Mouse (Mus musculus): ENCODE data around the gene Tiam1. TPM values are rescaled to one million over a fixed set of nuclear protein-coding genes. Genes with fewer than 3 reads are reported as not detected.

Tiam1 gene
- polyA plus RNA-seq, 1 experiment from 2014 or later: 18.8 TPM

- no peaks in the 10 kb centered on the region for H3K4me1 ChIP-seq (replicated peaks; ENCODE audit: control insufficient read depth, insufficient read depth)
- no peak overlapping the region for H3K4me2 ChIP-seq (replicated peaks; ENCODE audit: low read depth)
- DNase-seq (ENCODE audit: low spot score): no peak
- WGBS: 83% methylated on average over 21 of the region's 21 CpGs
- H3K27me3 ChIP-seq (ENCODE audit: control insufficient read depth, insufficient read depth, low read length): no peaks in the 10 kb centered on the region
- H3K27ac ChIP-seq (replicated peaks): no peak overlapping the region
- TF ChIP-seq CTCF (IDR thresholded peaks at IDR 0.05; ENCODE audit: low read depth): no peak
- no peak for TF ChIP-seq EP300 (optimal IDR thresholded peaks at IDR 0.05)
- H3K4me3 ChIP-seq (ENCODE audit: low read depth, low read length): no peak overlapping the region
- H3K36me3 ChIP-seq (ENCODE audit: control insufficient read depth, insufficient read depth, low read length): no peaks in the 10 kb centered on the region
- H3K9me3 ChIP-seq (ENCODE audit: control insufficient read depth, low read length): no peaks in the 10 kb centered on the region
- H3K9ac ChIP-seq (ENCODE audit: low read length): no peak overlapping the region
- no peak for ATAC-seq (ENCODE audit: low FRiP score, low TSS enrichment)
Measured at GRCm38 (mm10) chr16:90044004-90044754, 99.4 kb downstream of the Tiam1 start.

DNA sequence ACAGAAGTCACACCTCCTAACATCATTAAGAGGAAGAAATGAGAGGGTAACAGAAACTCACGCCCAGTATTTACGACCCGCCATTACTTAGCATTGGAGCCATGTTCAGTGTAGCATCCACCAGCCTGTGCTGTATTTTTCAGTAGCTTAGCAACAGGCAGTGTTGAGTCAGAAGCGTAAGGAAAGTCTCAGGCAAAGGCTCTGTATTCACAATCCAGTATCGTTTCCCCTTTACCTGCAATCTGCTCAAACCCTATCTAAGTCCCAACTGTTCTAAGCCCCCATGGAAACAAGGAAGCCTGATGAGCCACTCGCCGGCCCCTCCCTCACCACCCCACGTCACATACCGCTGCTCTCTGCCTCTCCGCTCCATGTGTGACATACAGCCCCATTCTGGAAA lies 100.7 kb downstream of the Tiam1 start:
- no peak overlapping the region for H3K27ac ChIP-seq (replicated peaks)
- H3K4me3 ChIP-seq (ENCODE audit: low read depth, low read length): no peak overlapping the region
- 89% methylated on average over 10 of the region's 10 CpGs for whole genome bisulfite sequencing
- no peaks in the 10 kb centered on the region for H3K4me1 ChIP-seq (replicated peaks; ENCODE audit: control insufficient read depth, insufficient read depth)
- TF ChIP-seq EP300 (optimal IDR thresholded peaks at IDR 0.05) (no peak), CTCF (IDR thresholded peaks at IDR 0.05; ENCODE audit: low read depth) (no peak)
- H3K27me3 ChIP-seq (ENCODE audit: control insufficient read depth, insufficient read depth, low read length): no peaks in the 10 kb centered on the region
- no peaks in the 10 kb centered on the region for H3K36me3 ChIP-seq (ENCODE audit: control insufficient read depth, insufficient read depth, low read length)
- H3K4me2 ChIP-seq (replicated peaks; ENCODE audit: low read depth): no peak overlapping the region
- H3K9me3 ChIP-seq (ENCODE audit: control insufficient read depth, low read length): no peaks in the 10 kb centered on the region
- no peak overlapping the region for H3K9ac ChIP-seq (ENCODE audit: low read length)
- no peak for ATAC-seq (ENCODE audit: low FRiP score, low TSS enrichment)
- DNase-seq (ENCODE audit: low spot score): no peak

GRCm38 (mm10) chr16:90042386-90042785 lies 101.2 kb downstream of the Tiam1 start:
- Histone ChIP-seq H3K4me3 (ENCODE audit: low read depth, low read length) (no peak overlapping the region), H3K36me3 (ENCODE audit: control insufficient read depth, insufficient read depth, low read length) (no peaks in the 10 kb centered on the region), H3K27ac (replicated peaks) (no peak overlapping the region), H3K27me3 (ENCODE audit: control insufficient read depth, insufficient read depth, low read length) (no peaks in the 10 kb centered on the region), H3K4me1 (replicated peaks; ENCODE audit: control insufficient read depth, insufficient read depth) (no peaks in the 10 kb centered on the region), H3K9ac (ENCODE audit: low read length) (no peak overlapping the region), H3K9me3 (ENCODE audit: control insufficient read depth, low read length) (no peaks in the 10 kb centered on the region), H3K4me2 (replicated peaks; ENCODE audit: low read depth) (no peak overlapping the region)
- TF ChIP-seq CTCF (IDR thresholded peaks at IDR 0.05; ENCODE audit: low read depth): no peak
- no peak for TF ChIP-seq EP300 (optimal IDR thresholded peaks at IDR 0.05)
- DNase-seq (ENCODE audit: low spot score): no peak
- no peak for ATAC-seq (ENCODE audit: low FRiP score, low TSS enrichment)
- WGBS: 87% methylated on average over 10 of the region's 10 CpGs

- H3K27me3 ChIP-seq (ENCODE audit: control insufficient read depth, insufficient read depth, low read length): no peaks in the 10 kb centered on the region
- H3K4me1 ChIP-seq (replicated peaks; ENCODE audit: control insufficient read depth, insufficient read depth): no peaks in the 10 kb centered on the region
- no peak overlapping the region for H3K27ac ChIP-seq (replicated peaks)
- no peak for DNase-seq (ENCODE audit: low spot score)
- no peak overlapping the region for H3K4me3 ChIP-seq (ENCODE audit: low read depth, low read length)
- no peak overlapping the region for H3K9ac ChIP-seq (ENCODE audit: low read length)
- TF ChIP-seq EP300 (optimal IDR thresholded peaks at IDR 0.05) (no peak), CTCF (IDR thresholded peaks at IDR 0.05; ENCODE audit: low read depth) (no peak)
- ATAC-seq (ENCODE audit: low FRiP score, low TSS enrichment): no peak
- no peaks in the 10 kb centered on the region for H3K9me3 ChIP-seq (ENCODE audit: control insufficient read depth, low read length)
- 53% methylated on average over 8 of the region's 8 CpGs for WGBS
- no peaks in the 10 kb centered on the region for H3K36me3 ChIP-seq (ENCODE audit: control insufficient read depth, insufficient read depth, low read length)
- H3K4me2 ChIP-seq (replicated peaks; ENCODE audit: low read depth): no peak overlapping the region
Measured at GRCm38 (mm10) chr16:90040771-90041364, 102.7 kb downstream of the Tiam1 start.

DNA sequence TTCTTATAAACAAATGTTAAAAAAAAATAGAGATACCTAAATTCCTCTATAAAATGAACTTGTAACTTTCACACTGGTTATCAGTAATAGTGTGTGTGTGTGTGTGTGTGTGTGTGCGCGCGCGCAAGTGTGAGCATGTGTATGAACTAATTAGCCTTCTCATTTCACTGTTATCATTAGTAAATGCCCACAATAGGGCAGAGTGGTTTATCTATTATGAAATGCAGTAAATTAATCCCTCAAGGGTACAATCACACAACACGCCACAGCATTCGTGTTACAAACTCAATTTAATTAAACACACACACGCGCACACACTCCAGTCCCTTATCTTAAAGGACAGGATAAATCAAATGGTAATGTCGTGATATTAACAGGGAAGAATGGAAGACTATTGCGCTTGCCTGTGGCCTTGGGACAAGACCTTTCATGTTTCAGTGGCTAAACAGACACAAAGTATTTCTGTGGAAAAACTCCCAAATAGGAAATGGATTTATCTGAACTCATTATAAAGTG lies 107.9 kb downstream of the Tiam1 start:
- H3K4me3 ChIP-seq (ENCODE audit: low read depth, low read length): no peak overlapping the region
- H3K27ac ChIP-seq (replicated peaks): no peak overlapping the region
- ATAC-seq (ENCODE audit: low FRiP score, low TSS enrichment): no peak
- H3K36me3 ChIP-seq (ENCODE audit: control insufficient read depth, insufficient read depth, low read length): no peaks in the 10 kb centered on the region
- H3K4me2 ChIP-seq (replicated peaks; ENCODE audit: low read depth): no peak overlapping the region
- H3K9ac ChIP-seq (ENCODE audit: low read length): no peak overlapping the region
- H3K9me3 ChIP-seq (ENCODE audit: control insufficient read depth, low read length): no peaks in the 10 kb centered on the region
- 82% methylated on average over 10 of the region's 10 CpGs for WGBS
- H3K4me1 ChIP-seq (replicated peaks; ENCODE audit: control insufficient read depth, insufficient read depth): no peaks in the 10 kb centered on the region
- no peak for DNase-seq (ENCODE audit: low spot score)
- no peaks in the 10 kb centered on the region for H3K27me3 ChIP-seq (ENCODE audit: control insufficient read depth, insufficient read depth, low read length)
- no peak for TF ChIP-seq EP300 (optimal IDR thresholded peaks at IDR 0.05)
- TF ChIP-seq CTCF (IDR thresholded peaks at IDR 0.05; ENCODE audit: low read depth): no peak

DNA sequence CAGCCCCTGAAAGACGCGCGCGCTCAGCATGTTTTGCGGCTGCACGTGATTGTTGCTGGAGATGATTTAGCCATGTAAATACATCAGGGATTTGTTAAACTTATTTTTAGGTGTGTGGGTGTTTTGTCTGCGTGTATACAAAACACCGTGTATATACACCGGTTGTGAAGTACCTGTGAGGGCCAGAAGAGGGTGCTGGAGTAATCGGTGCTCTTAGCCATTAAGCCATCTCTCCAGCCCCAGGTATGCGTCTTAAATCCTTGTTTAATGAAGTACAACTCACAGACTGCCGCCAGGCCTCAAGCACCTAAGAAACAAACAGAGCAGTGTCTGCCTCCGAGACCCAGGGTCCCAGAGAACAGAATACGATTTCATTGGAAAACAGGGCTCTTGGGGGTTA lies 113.2 kb downstream of the Tiam1 start:
- no peak for DNase-seq (ENCODE audit: low spot score)
- ATAC-seq (ENCODE audit: low FRiP score, low TSS enrichment): no peak
- Histone ChIP-seq H3K9ac (ENCODE audit: low read length) (no peak overlapping the region), H3K27ac (replicated peaks) (no peak overlapping the region), H3K4me3 (ENCODE audit: low read depth, low read length) (no peak overlapping the region), H3K9me3 (ENCODE audit: control insufficient read depth, low read length) (no peaks in the 10 kb centered on the region), H3K4me2 (replicated peaks; ENCODE audit: low read depth) (no peak overlapping the region), H3K4me1 (replicated peaks; ENCODE audit: control insufficient read depth, insufficient read depth) (no peaks in the 10 kb centered on the region), H3K36me3 (ENCODE audit: control insufficient read depth, insufficient read depth, low read length) (no peaks in the 10 kb centered on the region), H3K27me3 (ENCODE audit: control insufficient read depth, insufficient read depth, low read length) (no peaks in the 10 kb centered on the region)
- TF ChIP-seq EP300 (optimal IDR thresholded peaks at IDR 0.05) (no peak), CTCF (IDR thresholded peaks at IDR 0.05; ENCODE audit: low read depth) (peak; percentile 14; the same call in 1 of the 2 replicates)
- WGBS: 94% methylated on average over 14 of the region's 14 CpGs

Data from stomach, postnatal 0 days (tissue).